Mouse (Mus musculus) MEL (cell line): ENCODE data around the gene Vti1b.

Experiments used
- CTCF ChIP-seq, 3 experiments: IDR thresholded peaks in 2 of 3; conservative IDR thresholded peaks in 1 of 3; 2 replicates each; pipeline ENCODE4 v1.5.1; 2011 to 2012; ENCODE audit warnings: low read length in 3 of 3, low read depth in 2 of 3, mild to moderate bottlenecking in 2 of 3, improper control_type of control experiment in 1 of 3, inconsistent platforms in 1 of 3, mixed read lengths in 1 of 3, moderate library complexity in 1 of 3; ENCODE audit not compliant: control insufficient read depth in 1 of 3, insufficient read depth in 1 of 3, poor library complexity in 1 of 3, severe bottlenecking in 1 of 3
- E2F4 ChIP-seq: IDR thresholded peaks from 2 replicates; pipeline ENCODE4 v1.6.1; 2011; ENCODE audit warnings: low read depth, low read length, improper control_type of control experiment, borderline replicate concordance
- ETS1 ChIP-seq: IDR thresholded peaks from 2 replicates; pipeline ENCODE4 v1.6.1; 2012; ENCODE audit warnings: low read depth, mild to moderate bottlenecking, inconsistent platforms, low read length, improper control_type of control experiment, moderate library complexity
- JUND ChIP-seq: IDR thresholded peaks from 2 replicates; pipeline ENCODE4 v1.6.1; 2011; ENCODE audit warnings: low read depth, mild to moderate bottlenecking, improper control_type of control experiment, low read length
- MAFK ChIP-seq: IDR thresholded peaks from 2 replicates; pipeline ENCODE4 v1.6.1; 2011; ENCODE audit warnings: low read depth, mild to moderate bottlenecking, low read length, improper control_type of control experiment, borderline replicate concordance
- MAX ChIP-seq: IDR thresholded peaks from 2 replicates; pipeline ENCODE4 v1.6.1; 2011; ENCODE audit warnings: low read length, improper control_type of control experiment
- NELFE ChIP-seq: IDR thresholded peaks from 2 replicates; pipeline ENCODE4 v1.6.1; 2011; ENCODE audit warnings: low read depth, low read length, improper control_type of control experiment
- POLR2A ChIP-seq, 2 experiments: IDR thresholded peaks; 2 replicates each; pipeline ENCODE4 v1.6.1; 2011 to 2012; ENCODE audit warnings: low read length in 2 of 2, mild to moderate bottlenecking in 2 of 2, control low read depth in 1 of 2, improper control_type of control experiment in 1 of 2, low read depth in 1 of 2, moderate library complexity in 1 of 2; ENCODE audit not compliant: control insufficient read depth in 1 of 2, insufficient read depth in 1 of 2, poor library complexity in 1 of 2
- RAD21 ChIP-seq: IDR thresholded peaks from 2 replicates; pipeline ENCODE4 v1.6.1; 2011; ENCODE audit warnings: mild to moderate bottlenecking, low read depth, low read length, improper control_type of control experiment
- TAL1 ChIP-seq: IDR thresholded peaks from 2 replicates; pipeline ENCODE4 v1.6.1; 2012; ENCODE audit warnings: mild to moderate bottlenecking, inconsistent platforms, low read length, moderate library complexity, mixed read lengths
- TCF12 ChIP-seq: IDR thresholded peaks from 2 replicates; pipeline ENCODE4 v1.6.1; 2014; ENCODE audit warnings: low read depth, mild to moderate bottlenecking, inconsistent platforms, low read length, improper control_type of control experiment, moderate library complexity
- ZC3H11A ChIP-seq: IDR thresholded peaks from 2 replicates; pipeline ENCODE4 v1.6.1; 2012; ENCODE audit warnings: low read depth, mild to moderate bottlenecking, inconsistent platforms, low read length, improper control_type of control experiment
- ZNF384 ChIP-seq: IDR thresholded peaks from 2 replicates; pipeline ENCODE4 v1.6.1; 2012; ENCODE audit warnings: low read depth, mild to moderate bottlenecking, inconsistent platforms, low read length, improper control_type of control experiment

DNA sequence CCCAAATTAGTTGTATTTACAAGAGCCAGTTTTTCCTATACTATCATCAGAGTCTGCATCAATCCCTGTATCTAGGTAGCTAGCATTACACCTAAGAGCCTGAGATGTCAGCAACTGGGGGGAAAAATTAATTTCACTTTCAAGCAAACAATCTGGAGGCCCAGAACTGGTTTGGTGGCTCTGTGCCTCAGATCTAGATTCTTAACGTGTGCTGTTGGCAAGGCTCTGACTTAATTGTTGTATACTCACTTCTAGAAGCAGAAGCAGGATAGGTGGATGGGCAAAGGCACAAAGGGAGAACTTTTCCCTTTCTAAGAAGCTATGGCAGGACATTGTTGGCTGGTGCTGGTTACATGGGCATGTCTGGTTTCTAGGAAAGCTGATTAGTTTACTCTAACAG, 33.0 kb downstream of the Vti1b start:
- TF ChIP-seq TCF12, result no peak
- TF ChIP-seq NELFE, result no peak
- TF ChIP-seq ZNF384, result no peak
- TF ChIP-seq POLR2A (IDR thresholded peaks at IDR 0.05; ENCODE audit: control insufficient read depth in 1 of 2, insufficient read depth in 1 of 2, low read depth in 1 of 2, low read length in 2 of 2, poor library complexity in 1 of 2), result no peak
- no peak for TF ChIP-seq CTCF (IDR thresholded peaks at IDR 0.05 in 2 of 3, conservative IDR thresholded peaks at IDR 0.05 in 1 of 3; ENCODE audit: control insufficient read depth in 1 of 3, insufficient read depth in 1 of 3, low read depth in 2 of 3, low read length in 3 of 3, poor library complexity in 1 of 3, severe bottlenecking in 1 of 3)
- no peak for TF ChIP-seq MAX
- no peak for TF ChIP-seq ZC3H11A
- no peak for TF ChIP-seq ETS1
- no peak for TF ChIP-seq JUND
- no peak for TF ChIP-seq E2F4
- no peak for TF ChIP-seq MAFK
- TF ChIP-seq TAL1, result no peak
- no peak for TF ChIP-seq RAD21
